Comparison of ENCODE assay signal across 8 mouse cellular contexts in the genomic region with DNA sequence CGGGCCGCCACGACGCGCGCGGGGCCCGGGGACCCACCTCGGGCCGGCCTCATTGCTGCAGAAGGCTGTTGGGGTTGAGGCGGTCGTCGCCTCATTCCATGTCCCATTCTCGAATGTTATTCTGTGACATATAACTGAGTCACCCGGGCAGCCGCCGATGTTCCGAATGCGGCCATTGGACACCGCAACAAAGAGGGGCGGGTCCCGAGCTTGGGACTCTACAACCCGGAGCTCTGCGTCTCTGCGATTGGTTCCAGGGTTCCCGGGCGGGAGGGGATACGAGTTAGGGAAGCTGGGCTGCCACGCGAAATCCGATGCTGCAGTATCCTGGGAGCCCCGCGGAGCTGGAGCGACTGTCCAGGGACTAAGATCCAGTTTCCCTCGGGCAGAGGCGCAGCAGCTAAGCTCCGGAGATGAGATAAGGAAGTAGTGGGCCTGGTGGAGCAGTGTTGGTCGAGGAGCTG. TPM values are rescaled to one million over a fixed set of nuclear protein-coding genes. Genes with fewer than 3 reads are reported as not detected.
DNase-seq lines count a peak whose midpoint lies in the region; ATAC-seq lines count a peak whose summit lies in the region.

Gene Vash2 (minus strand): TSS at position 197 of the 464 bp plus-strand sequence.

- no peaks in the 10 kb centered on the region for H3K27me3 ChIP-seq in embryonic facial prominence, embryonic 14.5 days (replicated peaks; ENCODE audit: control insufficient read depth, insufficient read depth, low read length)
- no peaks in the 10 kb centered on the region for H3K27me3 ChIP-seq in limb, embryonic 12.5 days
- H3K27me3 ChIP-seq in midbrain, embryonic 13.5 days: no peaks in the 10 kb centered on the region; the same call in 1 of the 2 replicates

- H3K4me1 ChIP-seq in embryonic facial prominence, embryonic 14.5 days (ENCODE audit: control insufficient read depth, insufficient read depth, low read length): peaks cover 16% of the 10 kb centered on the region
- peaks cover 28% of the 10 kb centered on the region for H3K4me1 ChIP-seq in limb, embryonic 12.5 days (replicated peaks)
- H3K4me1 ChIP-seq in midbrain, embryonic 13.5 days (replicated peaks): peaks cover 38% of the 10 kb centered on the region

- H3K9me3 ChIP-seq in embryonic facial prominence, embryonic 14.5 days (ENCODE audit: control insufficient read depth, low read length): no peaks in the 10 kb centered on the region
- H3K9me3 ChIP-seq in limb, embryonic 12.5 days: no peaks in the 10 kb centered on the region
- no peaks in the 10 kb centered on the region for H3K9me3 ChIP-seq in midbrain, embryonic 13.5 days

- DNase-seq in 3T3-L1 (ENCODE audit: low read depth, low spot score): peak; percentile 96
- DNase-seq in adrenal gland, postnatal 36 days: peak; percentile 91 to 92
- peak; percentile 98 for DNase-seq in embryonic facial prominence, embryonic 14.5 days (ENCODE audit: low spot score)
- DNase-seq in heart, adult 9 months (ENCODE audit: low spot score in 2 of 2): peak; percentile 79 to 82
- DNase-seq in kidney, adult 9 months: peak; percentile 36
- peak; percentile 21 to 25 for DNase-seq in spleen, postnatal 36 days (ENCODE audit: low spot score in 2 of 2)

- peak within 1 kb of the TSS; percentile 90 for H3K9ac ChIP-seq in embryonic facial prominence, embryonic 14.5 days (ENCODE audit: low read depth, low read length)
- H3K9ac ChIP-seq in limb, embryonic 12.5 days (replicated peaks): peak within 1 kb of the TSS; percentile 94
- peak within 1 kb of the TSS; percentile 98 for H3K9ac ChIP-seq in midbrain, embryonic 13.5 days (replicated peaks)

- H3K36me3 ChIP-seq in embryonic facial prominence, embryonic 14.5 days (ENCODE audit: control insufficient read depth, insufficient read depth, low read length): peaks cover 13% of the 10 kb centered on the region
- H3K36me3 ChIP-seq in limb, embryonic 12.5 days: peaks cover 23% of the 10 kb centered on the region
- peaks cover 14% of the 10 kb centered on the region for H3K36me3 ChIP-seq in midbrain, embryonic 13.5 days

- peak within 1 kb of the TSS; percentile 76 for H3K4me3 ChIP-seq in embryonic facial prominence, embryonic 14.5 days (ENCODE audit: low read depth, low read length)
- H3K4me3 ChIP-seq in limb, embryonic 12.5 days (replicated peaks): peak within 1 kb of the TSS; percentile 79
- peak within 1 kb of the TSS; percentile 86 for H3K4me3 ChIP-seq in midbrain, embryonic 13.5 days (replicated peaks)

- ATAC-seq in embryonic facial prominence, embryonic 14.5 days (ENCODE audit: low read depth): peak; percentile 99
- ATAC-seq in limb, embryonic 12.5 days (ENCODE audit: insufficient number of reproducible peaks, insufficient read depth, low FRiP score, low TSS enrichment, low read depth): peak; percentile 97
- peak; percentile 99 for ATAC-seq in midbrain, embryonic 13.5 days

- WGBS in embryonic facial prominence, embryonic 14.5 days: under 1% methylated on average over 25 of the region's 38 CpGs
- under 1% methylated on average over 38 of the region's 38 CpGs for WGBS in limb, embryonic 12.5 days
- WGBS in midbrain, embryonic 13.5 days: 0% methylated on average over 38 of the region's 38 CpGs

- H3K4me2 ChIP-seq in embryonic facial prominence, embryonic 14.5 days (ENCODE audit: low read depth, low read length): peak within 1 kb of the TSS; percentile 92
- peak within 1 kb of the TSS; percentile 93 for H3K4me2 ChIP-seq in limb, embryonic 12.5 days
- H3K4me2 ChIP-seq in midbrain, embryonic 13.5 days (replicated peaks): peak within 1 kb of the TSS; percentile 93

- peak within 1 kb of the TSS; percentile 95 for H3K27ac ChIP-seq in embryonic facial prominence, embryonic 14.5 days (replicated peaks; ENCODE audit: low read depth, low read length)
- peak within 1 kb of the TSS; percentile 97 for H3K27ac ChIP-seq in limb, embryonic 12.5 days
- peak within 1 kb of the TSS; percentile 97 for H3K27ac ChIP-seq in midbrain, embryonic 13.5 days

RNA-seq across cellular contexts. Expression of gene Vash2, which starts in this region (rescaled TPM):
- total RNA-seq in adrenal gland, postnatal 36 days (2021): under 1 TPM; 0.10 to 0.20 TPM
- polyA plus RNA-seq in embryonic facial prominence, embryonic 14.5 days (2014; fragmentation: Nextera tagmentation; extraction: Ambion mirVana): 66.4 and 73.7 TPM in 2 replicates
- polyA plus RNA-seq in limb, embryonic 12.5 days (2016; fragmentation: Nextera tagmentation; extraction: Ambion mirVana): 81.8 and 82.0 TPM in 2 replicates
- 77.2 and 77.5 TPM in 2 replicates for polyA plus RNA-seq in midbrain, embryonic 13.5 days (2015; fragmentation: Nextera tagmentation; extraction: Ambion mirVana)

Comparison
In these comparisons a context has a peak if more than half of its experiments do, and no peak if none do; other contexts are left out.
1. Peak in every context shown above with its lines: DNase-seq, ATAC-seq, H3K4me3 ChIP-seq and H3K27ac ChIP-seq.
2. Peak in DNase-seq in adrenal gland, postnatal 36 days; RNA of the gene not detected or under 1 TPM.
3. DNase-seq: peak in every context shown above with its lines; median percentile 98 in embryonic facial prominence, embryonic 14.5 days; 96 in 3T3-L1; 92 in adrenal gland, postnatal 36 days; 80 in heart, adult 9 months; 36 in kidney, adult 9 months; 23 in spleen, postnatal 36 days.